Mouse (Mus musculus) gastrocnemius, postnatal 10 days (tissue): ENCODE data around the gene Fam229a. TPM values are rescaled to one million over a fixed set of nuclear protein-coding genes. Genes with fewer than 3 reads are reported as not detected.

Source experiments
- DNase-seq: peaks from one replicate; pipeline ENCODE4 v3.0.0; 2021; ENCODE audit warnings: mixed read lengths
- total RNA-seq, 2 experiments: library from RNA; stranded (reverse); gene quantifications; 2 replicates each; pipeline ENCODE4 v1.2.3; 2021

Gene Fam229a
- total RNA-seq, 2 experiments from 2014 or later = not detected

DNA sequence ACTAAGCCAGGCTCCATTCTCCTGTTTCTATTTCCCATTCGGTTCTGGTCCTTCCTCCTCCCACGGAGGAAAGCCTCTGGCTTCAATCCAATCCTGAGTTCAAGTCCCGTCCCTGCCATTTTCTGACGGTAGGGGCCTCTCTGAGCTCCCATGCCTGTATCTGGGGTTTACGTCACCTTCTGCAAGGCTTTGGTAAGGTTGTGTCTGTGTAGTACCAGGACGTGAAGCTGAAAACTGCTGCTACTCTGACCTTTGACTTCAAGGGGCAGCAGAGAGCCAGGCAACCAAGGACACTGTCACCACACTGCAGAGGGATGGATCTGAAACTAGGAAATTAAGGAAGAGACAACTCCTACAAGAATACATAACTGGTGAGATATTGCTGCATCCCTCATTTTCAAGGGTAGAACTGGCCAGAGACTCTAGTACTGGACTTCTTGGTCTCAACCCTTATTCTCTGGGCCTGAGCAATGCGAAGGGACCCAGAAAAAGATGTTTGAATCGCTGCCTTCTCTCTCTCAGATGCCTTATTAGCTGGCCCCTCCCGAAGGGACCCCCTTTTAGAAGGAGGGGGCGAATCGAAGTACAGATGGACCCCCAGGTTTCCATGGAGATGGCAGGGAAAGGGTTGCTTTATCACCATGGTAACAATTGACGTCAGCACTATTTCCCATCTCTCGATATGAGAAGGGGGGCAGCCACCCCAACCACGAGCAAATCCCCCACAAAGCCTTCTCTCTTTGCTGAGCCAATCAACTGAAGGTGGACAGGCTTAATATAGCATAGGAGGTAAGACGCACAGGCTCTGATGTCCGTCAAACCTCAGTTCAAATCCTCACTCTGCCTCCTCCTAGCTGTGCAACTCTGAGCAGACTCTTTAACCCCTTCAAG is 4.9 kb downstream of the Fam229a start:
- no peak for DNase-seq

DNA sequence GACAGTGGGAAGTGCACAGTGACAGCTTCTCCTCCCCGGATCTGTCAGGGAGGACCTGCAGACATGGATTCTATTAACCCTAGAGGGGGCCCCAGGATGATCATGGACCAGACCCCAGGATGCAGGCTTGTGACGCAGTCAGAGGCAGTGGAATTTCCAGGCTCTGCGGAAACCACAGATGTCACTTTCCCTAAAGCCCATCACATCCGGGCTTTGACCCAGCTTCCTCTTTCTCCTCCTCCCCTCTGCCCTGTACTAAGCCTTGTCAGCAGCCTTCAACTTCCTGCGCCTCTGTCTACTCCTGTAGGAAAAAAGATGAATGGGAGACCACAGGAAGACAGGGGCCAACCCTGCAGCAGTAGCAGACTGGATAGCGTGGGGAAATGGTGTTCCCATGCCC is 5.6 kb downstream of the Fam229a start:
- DNase-seq = no peak

- no peak for DNase-seq
Measured at GRCm38 (mm10) chr4:129498941-129499340, 8.0 kb downstream of the Fam229a start.

DNA sequence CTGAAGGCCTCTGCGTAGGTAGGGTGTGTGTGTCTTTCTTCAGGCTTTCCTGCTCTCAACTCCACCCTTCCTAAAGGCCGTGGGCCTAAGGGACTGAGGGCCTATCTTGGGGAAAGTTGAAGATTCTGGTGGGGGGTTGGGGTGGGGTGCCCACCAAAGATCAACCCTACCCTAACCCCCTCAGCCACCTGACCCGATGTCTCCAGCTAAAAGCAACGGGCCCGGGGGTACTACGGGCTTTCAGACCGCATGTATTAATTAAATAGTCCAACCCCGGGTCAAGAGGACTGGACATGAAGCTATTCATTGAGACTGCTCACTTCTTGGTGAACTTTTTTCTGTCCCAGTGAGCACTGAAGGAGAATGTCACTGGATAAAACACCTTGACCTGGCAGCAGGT is 9.0 kb downstream of the Fam229a start:
- no peak for DNase-seq

- DNase-seq = peak; percentile 84
Measured at GRCm38 (mm10) chr4:129500607-129501566, 9.9 kb downstream of the Fam229a start.

DNA sequence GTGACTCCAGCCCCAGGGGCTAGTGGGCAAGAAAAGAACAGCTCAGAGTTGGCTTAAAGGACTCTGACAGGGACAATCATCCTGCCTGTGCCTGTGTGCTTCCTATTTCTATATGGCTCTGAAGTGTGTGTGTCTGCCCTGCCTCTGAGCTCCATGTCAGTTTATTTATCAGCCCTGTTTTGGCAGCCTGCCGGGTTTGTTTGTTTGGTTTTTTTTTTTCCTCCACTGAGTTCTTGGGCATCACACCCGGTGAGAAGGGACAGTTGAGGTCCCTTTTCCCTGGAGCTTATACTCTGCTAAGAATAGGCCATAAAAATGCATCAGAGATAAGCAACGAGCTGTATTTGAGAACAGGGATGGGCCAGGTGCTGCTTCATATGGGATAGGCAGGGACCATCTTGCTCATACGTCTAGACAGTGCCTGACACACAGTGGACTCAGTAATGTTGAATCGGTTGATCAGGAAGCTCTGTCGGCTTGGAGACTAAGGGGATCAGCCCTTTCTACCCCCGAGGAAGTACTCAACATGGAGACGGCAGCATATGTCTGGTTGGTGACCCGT is 11.4 kb downstream of the Fam229a start:
- DNase-seq = no peak

GRCm38 (mm10) chr4:129502901-129503444 is 12.0 kb downstream of the Fam229a start:
- DNase-seq = no peak

- DNase-seq = no peak
Measured at GRCm38 (mm10) chr4:129505511-129505910, 14.5 kb downstream of the Fam229a start.

DNA sequence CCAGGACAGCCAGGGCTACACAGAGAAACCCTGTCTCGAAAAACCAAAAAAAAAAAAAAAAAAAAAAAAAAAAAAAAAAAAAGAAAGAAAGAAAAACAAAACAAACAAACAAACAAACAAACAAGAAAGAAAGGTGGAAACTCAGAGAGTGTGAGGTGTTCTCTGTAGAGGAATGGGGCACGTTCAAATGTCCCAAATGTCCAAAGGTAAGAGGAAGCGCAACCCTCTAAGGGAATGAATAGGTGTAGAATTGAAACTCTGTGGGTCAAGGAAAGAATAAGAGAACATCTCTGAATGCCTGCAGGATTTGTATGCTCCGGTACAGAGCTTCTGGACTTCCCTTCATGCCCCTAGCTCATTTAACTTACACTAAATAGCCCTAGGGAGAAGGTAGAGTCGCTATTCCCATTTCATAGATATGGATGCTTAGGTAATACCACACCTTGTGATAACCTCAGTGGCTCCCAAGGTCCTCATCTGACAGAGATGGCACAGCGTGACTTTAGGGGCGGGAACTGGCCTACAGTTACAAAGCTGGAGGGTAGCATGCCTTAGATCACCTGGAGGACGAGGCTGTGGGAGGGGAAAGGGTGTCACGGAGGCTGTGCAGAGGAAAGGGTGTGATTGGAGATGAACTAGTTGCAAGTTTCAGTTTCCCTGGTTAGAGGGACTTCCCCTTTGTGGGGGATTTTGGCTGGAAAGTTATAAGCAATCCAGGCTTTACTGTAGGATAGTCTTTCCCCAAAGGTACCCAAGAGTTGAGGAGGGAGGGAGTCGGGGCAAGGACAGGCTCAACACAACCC is 16.6 kb downstream of the Fam229a start:
- DNase-seq = no peak

GRCm38 (mm10) chr4:129508237-129508515 is 17.2 kb downstream of the Fam229a start:
- DNase-seq = no peak

- DNase-seq = no peak
Measured at GRCm38 (mm10) chr4:129508834-129509600, 18.0 kb downstream of the Fam229a start.

GRCm38 (mm10) chr4:129509650-129510049 is 18.7 kb downstream of the Fam229a start:
- no peak for DNase-seq

- no peak for DNase-seq
Measured at GRCm38 (mm10) chr4:129510723-129511412, 19.9 kb downstream of the Fam229a start.

GRCm38 (mm10) chr4:129511413-129512096 is 20.6 kb downstream of the Fam229a start:
- DNase-seq = no peak

DNA sequence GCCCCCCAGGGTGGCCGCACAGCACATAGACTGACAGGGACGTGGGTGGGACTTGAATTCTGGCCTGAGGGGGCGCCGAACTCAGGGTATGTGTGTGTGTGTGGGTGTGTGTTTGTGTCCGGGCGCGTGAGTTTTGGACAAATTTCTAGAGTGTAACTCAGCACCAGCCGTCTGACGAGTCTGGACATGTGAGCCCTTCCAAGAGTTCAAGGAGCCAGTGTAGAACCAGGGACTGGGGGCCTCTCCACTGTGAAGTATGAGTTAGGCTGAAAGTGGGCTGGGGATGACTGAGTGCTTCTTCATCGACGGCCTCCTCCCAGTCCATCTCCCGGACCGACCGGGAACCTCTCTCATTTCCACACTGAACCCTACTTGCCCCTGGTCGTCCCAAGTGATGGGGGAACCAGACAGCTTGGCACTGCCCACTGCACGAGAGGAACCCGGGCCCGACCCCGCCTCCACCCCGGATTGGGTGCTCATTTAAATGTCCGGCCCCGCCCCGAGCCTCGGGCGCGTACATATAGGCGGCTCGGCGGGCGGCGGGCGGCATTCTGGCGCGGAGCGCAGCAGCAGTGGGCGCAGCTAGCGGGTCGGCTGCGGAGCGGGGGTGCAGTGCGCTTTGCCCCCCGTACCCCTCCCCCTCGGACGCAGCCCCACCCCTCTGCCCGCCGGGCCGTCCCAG is 22.2 kb downstream of the Fam229a start, which contains the start of gene Marcksl1:
Marcksl1 (plus strand) TSS at position 496 of the 682 bp plus-strand sequence.
- peak; percentile 85 for DNase-seq

- DNase-seq = no peak
Measured at GRCm38 (mm10) chr4:129513891-129514290, 22.9 kb downstream of the Fam229a start.

DNA sequence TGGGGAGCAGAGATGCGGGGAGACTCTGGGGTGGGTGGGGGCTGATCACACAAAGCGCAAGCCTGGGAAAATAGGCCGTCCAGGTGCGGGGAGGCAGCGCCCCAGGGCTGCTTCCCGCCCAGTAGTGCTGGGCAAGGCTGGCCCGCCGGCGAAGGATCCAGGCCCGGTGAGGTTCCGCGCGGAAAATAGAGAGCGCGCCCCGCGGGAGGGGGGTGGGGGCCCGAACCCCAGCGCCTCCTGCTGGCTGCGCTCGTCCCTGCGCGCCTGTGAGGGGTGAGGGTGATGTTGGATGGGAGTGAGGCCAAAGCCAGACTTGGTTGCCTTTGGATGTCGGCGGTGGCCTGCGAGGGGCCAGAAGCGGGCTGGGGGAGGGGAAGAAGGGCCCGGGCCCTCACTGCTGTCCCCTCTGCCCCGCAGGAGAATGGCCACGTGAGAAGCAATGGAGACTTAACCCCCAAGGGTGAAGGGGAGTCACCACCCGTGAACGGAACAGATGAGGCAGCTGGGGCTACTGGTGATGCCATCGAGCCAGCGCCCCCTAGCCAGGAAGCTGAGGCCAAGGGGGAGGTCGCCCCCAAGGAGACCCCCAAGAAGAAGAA is 23.4 kb downstream of the Fam229a start:
- peak; percentile 81 for DNase-seq

GRCm38 (mm10) chr4:129516925-129517324 is 25.9 kb downstream of the Fam229a start:
- no peak for DNase-seq
